Mouse (Mus musculus): ENCODE data around the gene Mettl8. TPM values are rescaled to one million over a fixed set of nuclear protein-coding genes. Genes with fewer than 3 reads are reported as not detected.

Gene Mettl8
- total RNA-seq, 2 experiments from 2014 or later: 14.8 to 15.5 TPM

DNA sequence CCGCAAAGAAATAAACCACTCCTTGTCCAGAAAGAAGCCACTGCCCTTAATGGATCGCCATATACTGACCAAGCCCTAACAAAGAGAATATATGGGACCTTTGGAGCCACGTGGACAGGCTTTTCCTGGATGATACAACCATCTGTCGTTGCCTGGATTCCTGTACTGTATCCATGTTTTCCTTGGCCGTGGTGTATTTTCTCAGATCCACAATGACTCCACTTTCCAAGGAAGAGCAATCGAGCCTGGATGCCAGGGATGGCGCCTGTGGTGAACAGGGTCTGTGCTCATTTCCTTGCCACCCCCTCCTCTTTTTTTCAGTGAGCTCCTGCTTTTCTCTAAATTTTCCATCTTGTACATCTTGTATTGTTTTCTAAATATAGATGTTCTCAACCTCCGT, 120.6 kb downstream of the Mettl8 start:
- intact Hi-C loops (cut with DNase I): no loop called here
- DNase-seq: no peak

DNA sequence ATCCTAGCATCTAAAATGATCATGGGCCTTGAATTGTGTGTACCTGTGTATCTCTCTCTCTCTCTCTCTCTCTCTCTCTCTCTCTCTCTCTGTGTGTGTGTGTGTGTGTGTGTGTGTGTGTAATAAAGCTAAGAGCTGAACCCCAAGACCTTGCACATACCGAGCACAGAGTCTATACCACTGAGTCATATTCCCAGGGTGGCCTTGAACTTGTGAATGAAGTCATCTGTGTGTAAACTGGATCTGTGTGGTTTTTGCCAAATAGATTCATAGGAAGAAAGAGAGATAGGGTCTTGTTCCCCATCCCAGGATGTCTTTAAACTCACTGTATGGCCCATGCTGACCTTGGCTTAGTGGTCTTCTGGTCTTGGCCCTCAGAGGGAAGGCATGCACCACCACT, 121.9 kb downstream of the Mettl8 start:
- DNase-seq: no peak
- intact Hi-C loops (cut with DNase I): no loop called here

DNA sequence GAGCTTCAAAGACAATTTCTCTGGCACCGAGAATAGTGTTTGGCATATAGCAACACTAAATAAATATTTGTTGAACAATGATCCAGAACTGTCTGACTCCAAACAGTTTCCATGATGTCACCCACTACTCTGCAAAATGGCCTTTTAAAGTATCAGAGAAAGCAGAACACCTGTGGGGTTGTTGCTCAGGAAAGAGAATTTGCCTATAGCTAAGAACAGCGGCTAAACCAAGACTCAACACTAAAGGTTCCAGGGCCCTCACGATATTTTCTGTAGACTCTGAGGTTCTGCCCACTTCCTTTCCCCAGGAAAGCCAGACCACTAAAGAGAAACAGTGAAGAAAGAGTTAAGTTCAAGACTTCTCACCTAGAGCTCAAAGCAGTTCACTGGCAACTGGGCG, 122.4 kb downstream of the Mettl8 start:
- no peak for DNase-seq
- intact Hi-C loops (cut with DNase I): no loop called here

DNA sequence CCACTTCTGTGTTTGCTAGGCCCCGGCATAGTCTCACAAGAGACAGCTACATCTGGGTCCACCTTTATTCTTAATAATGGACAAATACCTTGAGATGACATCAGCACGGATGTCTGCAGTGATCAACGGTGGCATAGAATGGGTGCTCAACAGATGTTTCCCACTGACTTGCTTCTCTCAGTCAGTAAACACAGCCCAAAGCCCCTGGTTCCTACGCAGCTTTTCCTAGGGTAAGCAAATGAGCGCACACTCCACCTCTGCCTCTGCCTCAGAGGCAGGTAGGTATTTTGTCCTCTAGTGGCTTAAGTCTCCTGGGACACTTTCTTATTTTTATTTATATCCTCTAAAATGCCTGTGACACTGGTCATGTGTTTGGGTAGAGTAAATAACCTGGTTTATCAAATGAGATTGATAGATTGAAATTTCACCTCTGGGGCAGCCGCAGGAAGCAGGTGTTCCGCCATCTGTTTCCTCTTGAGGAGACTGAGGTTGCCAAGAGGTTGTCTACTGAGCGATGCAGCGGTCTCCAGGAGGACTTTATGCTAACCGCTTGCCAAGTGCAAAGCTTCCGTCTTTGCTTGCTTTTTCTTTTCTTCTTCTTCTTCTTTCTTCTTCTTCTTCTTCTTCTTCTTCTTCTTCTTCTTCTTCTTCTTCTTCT, 124.6 kb downstream of the Mettl8 start:
- DNase-seq: no peak
- intact Hi-C loops (cut with DNase I): no loop called here

DNA sequence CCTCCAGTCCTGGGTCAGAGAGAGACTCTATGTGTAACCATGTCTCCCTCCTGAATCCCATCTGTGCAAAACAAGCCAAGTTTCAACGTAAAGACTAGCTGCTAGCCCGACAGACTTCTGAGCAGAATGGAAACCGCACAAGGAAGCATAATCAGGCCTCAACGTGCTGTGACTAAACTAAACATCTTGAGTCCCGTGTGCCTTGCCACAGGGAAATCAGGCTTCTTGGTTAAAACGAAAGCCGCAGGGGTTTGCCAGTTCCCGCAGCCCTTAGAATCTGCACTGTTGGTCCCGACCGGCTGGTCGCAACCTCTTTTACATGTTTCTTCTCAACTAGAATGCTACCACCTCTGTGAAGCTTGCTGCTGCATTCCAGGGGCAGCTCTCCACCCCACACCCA, 125.7 kb downstream of the Mettl8 start:
- intact Hi-C loops (cut with DNase I): no loop called here
- DNase-seq: no peak

DNA sequence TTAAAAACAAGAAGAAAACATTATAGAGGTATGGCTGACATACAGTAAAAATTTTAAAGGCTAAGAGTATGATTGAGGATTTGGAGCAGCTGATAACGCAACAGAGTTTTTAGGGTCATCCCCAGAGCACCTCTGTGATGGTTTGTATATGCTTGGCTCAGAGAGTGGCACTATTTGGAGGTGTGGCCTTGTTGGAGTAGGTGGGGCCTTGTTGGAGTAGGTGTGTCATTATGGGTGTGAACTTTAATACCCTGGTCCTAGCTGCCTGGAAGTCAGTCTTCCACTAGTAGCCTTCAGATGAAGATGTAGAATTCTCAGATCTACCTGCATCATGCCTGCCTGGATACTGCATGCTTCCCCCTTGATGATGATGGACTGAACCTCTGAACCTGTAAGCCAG, 131.3 kb downstream of the Mettl8 start:
- intact Hi-C loops (cut with DNase I): no loop called here
- DNase-seq: no peak

DNA sequence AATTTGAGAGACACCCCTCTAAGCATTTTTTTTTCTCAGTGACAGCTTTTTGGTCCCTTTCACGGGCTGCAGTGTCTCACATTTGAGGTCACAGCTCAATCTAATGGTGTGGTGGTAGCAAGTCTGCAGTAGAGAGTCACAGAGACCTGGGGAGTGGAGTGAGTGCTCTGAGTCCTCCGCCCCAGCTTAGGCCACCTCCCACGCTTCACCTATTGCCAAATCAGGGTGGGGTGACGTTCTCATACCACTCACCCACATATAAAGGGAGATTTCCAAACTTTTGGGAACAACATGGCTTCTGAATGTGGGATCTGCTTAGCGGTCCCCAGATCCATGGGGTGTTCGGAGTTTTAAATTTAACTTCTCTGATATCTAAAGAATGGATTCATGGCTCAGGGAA, 132.6 kb downstream of the Mettl8 start:
- intact Hi-C loops (cut with DNase I): no loop called here
- no peak for DNase-seq

DNA sequence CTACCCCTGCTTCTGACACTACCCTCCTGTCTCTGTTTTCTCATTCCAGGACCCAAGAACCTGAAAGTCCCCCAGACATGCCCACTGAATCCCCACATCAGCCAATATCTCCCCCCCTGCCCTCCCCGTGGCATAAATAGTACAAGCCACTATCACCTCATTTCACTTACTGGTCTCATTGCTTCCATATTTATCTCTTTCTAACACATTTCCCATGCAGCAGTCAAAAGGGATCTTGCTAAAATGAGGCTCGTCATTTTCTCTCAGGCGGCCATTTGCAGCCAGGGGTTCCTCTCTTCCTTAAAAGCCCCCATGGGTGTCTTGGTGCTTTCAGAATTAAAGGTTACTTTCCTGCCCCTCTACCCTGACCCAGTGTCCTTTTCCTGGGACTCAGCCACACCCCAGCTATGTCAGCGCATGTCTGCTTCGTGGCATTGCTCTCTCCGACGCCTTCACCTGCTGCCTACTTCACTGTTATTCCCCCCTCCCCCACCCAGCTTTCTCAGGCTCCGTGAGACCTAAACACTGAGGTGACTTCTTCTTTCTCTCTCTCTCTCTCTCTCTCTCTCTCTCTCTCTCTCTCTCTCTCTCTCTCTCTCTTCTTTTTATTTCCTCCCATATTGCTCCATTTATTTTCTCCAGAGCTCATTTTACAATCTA, 134.3 kb downstream of the Mettl8 start:
- intact Hi-C loops (cut with DNase I): no loop called here
- DNase-seq: no peak

DNA sequence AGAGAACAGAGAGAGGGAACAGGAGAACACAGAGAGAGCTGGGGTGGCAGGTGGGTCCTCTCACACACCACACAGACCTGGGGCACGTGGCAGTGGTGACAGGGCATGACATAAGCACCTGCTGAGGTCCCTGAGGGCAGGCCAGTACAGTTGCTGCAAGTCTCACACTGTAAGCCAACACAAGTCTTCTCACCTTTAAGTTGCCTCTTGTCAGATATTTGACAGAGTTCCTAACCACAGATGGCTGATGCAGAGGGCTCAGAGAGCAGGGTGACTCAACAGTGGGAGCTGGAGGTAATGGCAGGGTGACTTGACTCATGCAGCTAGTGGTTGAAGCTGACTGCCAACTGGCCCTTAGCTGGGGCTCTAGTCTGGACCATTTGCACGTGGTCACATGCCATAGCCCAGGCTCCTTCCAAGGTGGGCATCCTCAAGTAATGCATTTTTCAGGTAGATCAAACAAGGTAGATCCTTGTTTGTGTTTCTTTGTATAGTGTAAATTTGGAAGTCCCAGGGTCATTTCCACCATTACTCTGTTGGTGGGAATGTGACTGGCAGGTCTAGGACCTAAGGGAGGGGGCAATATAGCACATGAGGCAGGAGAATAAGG, 135.4 kb downstream of the Mettl8 start:
- intact Hi-C loops (cut with DNase I): no loop called here
- DNase-seq: no peak

DNA sequence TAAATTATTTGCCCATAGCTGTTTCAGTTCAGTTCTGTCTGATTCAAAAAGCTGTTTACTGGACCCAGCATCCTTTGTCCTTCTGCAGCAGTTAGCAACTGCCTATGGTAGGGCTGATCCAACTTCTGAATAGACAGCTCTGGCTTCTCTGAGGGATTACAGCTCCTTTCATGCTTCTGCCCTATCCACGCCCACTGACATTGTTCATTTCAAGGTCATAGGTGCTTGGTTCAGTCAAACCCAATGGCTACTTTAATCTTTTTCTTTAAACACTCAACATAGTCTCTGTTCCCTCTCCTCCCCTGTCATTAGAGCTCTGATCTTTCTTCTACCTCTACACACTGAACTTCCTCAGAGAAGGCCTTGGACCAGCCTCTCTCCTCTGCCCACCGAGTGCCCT, 136.9 kb downstream of the Mettl8 start:
- intact Hi-C loops (cut with DNase I): no loop called here

More for the DNA sequence above, 136.9 kb downstream of the Mettl8 start:
- no peak for DNase-seq

Other genes with a start within 250 kb of the Mettl8 start
- 10 to 100 TPM; 82.5 to 85.0 TPM for gene Tlk1, start 229.9 kb downstream of the Mettl8 start, total RNA-seq (2021)
- gene Dcaf17, start 255 bp downstream of the Mettl8 start, total RNA-seq (2021): 10 to 100 TPM; 22.7 to 24.8 TPM
- gene Cybrd1, start 62.3 kb upstream of the Mettl8 start, total RNA-seq (2021): 1 to 10 TPM; 5.4 to 7.6 TPM
- 100 to 1,000 TPM; 263 to 268 TPM for gene Dync1i2, start 156.1 kb upstream of the Mettl8 start, total RNA-seq (2021)